Mouse (Mus musculus): Measurements from ENCODE around the gene Map4k2.

Map4k2 gene

DNA sequence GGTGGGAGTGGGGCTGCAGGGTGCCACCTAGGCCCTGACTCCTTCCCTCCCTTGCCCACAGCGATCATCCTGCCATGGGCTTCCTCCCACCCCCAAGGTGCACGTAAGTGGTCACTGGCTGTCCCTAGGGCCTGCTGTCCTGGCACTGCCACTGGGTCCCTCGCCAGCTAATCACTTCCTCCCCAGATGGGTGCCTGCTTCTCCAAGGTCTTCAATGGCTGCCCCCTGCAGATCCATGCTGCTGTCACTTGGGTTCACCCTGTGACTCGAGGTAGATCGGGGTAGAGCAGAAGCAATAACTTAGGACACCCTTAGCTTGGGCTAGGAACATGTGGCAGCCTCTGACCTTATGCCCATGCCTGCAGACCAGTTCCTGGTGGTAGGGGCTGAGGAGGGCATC, 5.1 kb downstream of the Map4k2 start:
- no peak for DNase-seq (ENCODE audit: low read depth, low spot score)

DNA sequence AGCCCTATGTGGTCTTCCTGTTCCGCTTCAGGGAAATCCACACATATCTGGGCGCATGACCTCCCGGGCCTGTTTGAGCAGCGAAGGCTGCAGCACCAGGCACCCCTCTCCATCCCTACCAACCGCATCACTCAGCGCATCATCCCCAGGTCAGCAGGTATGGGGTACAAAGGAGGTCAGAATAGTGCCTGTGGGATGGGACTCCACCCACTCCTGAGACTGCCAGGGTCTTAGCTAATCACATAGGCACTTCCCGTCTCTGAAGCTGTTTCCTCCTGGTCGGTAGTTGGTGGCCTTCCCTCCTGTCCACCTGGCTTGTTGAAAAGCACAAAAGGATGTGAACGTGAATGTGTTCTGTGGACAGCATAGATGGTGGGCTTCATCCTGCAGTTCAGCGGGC, 5.7 kb downstream of the Map4k2 start:
- DNase-seq (ENCODE audit: low read depth, low spot score): no peak

DNA sequence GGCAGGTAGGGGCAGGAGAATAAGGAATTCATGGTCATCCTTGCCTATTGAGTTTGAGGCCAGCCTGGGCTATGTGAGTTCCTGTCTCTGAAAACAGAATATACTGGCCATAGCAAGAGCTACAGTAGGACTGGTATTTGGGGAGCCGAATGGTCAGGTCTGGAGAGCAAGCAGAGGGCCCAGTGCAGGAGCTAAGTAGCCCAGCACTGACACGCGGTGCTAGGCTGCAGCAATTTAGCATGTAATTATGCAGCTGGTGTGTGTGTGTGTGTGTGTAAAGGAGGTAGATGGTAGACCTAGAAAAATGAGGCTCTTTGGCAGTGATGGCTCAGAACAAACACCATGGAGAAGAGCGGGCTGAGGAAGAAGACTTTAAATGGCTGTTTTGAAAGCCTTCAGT, 6.7 kb downstream of the Map4k2 start:
- no peak for DNase-seq (ENCODE audit: low read depth, low spot score)

DNA sequence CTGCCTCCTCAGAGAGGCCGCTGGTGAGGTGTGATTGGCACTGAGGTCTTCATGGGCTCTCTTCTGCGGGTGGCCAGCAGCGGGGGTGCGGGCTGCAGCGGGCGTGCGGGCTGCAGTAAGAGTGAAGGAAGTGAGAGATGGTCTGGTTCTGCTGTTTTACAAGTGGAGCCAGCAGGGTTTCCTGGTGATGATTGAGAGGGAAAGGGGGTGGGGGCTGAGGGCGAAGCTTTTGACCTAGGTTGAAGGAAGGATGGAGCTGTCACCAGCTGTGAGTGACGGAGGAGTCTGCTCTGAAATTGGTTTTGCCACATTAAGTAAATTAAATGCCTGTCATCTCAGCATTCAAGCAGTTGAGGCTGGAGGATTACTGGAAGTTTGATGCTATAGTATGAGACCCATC, 7.8 kb downstream of the Map4k2 start:
- no peak for DNase-seq (ENCODE audit: low read depth, low spot score)

DNA sequence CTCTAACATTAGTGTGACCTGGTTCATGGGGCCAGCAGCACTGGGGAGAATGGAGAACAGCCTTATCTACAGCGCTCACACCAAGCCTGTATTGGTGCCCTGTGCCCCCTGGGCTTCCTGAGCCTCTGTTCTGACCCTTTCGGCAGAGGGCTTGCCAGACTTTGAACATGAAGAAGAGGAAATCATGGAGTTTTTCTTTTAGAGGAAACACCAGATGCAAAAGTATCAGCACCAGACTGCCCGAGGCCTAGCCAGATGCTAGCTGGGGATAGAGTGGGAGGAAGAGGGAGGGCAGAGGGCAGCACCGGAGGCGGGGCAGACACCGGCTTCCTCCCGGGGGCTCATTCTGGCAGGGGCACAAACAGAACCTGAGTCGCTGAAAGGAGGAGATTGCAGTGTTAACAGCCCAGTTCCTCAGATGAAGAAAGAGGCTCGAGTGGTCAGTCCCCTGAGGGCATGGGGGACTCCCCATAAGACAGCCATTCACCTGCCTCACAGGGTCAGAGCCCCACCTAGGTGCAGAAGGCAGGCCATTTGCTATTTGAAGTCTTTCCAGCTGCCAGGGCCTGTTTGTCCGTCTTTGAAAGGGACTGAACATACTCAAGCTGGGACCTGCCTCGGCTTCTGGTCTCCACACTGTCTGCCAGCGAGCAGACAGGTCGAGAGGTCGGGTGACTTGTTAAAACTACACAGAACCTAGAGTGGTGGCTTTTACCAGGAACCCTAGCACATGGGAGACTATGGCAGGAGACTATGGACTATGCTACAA, 8.5 kb downstream of the Map4k2 start:
- DNase-seq (ENCODE audit: low read depth, low spot score): no peak

DNA sequence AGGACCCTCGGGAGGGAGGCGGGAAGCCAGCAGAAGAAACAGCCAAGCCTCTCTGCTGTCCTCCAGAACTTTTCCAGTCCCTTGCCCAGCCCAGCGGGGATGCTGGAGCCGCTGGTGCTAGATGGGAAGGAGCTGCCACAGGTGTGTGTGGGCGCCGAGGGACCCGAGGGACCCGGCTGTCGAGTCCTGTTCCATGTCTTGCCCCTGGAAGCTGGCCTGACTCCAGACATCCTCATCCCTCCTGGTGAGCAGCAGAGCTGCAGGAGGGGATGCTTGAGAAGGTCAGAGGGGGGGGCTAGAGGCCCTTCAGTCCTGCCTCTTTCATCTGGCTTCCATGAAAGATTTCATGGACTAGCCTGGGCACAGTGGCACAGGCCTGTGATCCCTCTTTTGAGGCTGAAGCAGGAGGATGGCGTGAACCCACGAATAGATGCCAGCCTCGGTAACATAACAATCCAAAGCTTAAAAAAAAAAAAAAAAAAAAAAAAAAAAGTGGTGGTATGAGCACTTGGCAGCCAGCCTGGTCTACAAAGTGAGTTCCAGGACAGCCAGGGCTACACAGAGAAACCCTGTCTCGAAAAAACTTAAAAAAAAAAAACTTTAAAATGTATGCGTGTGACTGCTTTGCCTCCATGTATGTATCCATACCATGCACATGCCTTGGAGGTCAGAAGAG, 10.6 kb downstream of the Map4k2 start:
- no peak for DNase-seq (ENCODE audit: low read depth, low spot score)

DNA sequence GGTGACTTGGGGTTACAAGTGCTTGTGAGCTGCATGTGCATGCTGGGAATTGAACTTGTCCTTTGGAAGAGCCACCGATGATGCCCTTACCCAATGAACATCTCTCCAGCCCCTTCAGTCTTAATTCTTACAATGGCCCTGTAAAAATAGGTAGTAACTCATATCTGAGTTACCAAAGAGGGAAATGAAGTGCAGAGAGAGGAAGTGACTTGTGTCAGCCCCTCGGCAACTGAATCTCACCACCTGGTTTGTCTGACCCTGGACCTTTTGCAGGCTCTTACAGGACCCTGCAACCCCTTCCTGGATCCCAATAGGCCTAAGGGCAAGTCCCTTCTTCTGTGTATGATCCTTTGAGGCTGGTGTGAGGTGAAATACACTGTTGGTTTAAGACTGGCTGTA, 11.2 kb downstream of the Map4k2 start:
- DNase-seq (ENCODE audit: low read depth, low spot score): no peak

DNA sequence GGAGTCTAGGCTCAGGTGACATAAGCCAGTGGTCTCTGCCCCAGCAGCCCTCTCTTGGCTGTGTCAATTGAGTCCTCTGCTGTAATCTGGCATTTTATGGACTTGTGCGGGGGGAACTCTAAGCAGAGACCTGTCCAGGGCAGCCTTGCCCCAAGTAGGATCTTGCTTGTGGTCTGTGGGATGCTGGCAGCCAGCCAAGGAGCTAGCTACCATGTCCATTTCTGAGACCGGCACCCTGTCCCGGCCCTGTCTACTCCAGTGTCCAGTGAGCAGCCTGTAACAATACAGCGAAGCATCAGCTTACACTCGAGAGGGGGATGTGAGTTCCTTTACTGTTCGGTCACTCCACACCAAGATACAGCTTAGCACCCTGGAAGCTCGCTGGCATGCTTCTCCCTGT, 13.1 kb downstream of the Map4k2 start:
- no peak for DNase-seq (ENCODE audit: low read depth, low spot score)

DNA sequence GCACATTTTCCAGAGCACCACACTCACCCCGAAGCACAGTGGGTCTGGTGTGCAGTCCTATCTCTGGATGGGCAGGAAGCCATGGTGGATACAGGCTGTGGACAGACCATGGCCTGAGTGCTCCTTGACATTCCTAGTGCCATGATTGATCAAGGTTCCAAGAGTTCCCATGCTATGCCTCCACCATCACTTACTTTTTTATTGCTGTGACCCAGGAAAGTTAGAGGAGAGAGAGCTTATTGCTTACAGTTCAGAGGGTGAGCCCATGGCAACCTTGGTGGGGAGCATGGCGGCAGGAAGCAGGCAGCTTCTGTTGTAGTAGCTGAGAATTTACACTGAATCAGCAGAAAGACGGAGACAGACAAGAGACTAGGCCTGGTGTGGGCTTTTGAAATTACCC, 20.4 kb downstream of the Map4k2 start:
- no peak for DNase-seq (ENCODE audit: low read depth, low spot score)

DNA sequence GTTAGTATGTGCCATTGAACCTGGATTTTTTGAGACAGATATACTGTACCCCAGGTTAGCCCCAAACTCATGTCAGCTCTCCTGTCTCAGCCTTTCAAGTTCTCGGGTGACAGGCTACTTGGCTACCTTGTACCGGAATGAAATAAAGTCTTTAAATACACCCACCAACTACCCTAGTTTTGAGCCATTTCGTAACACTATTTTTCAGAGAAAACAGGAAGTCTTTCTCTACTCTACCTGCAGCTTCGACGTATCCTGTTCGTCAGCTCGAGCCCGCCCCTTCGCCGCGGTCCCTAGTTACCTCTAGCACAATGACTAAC, 22.1 kb downstream of the Map4k2 start:
- DNase-seq (ENCODE audit: low read depth, low spot score): no peak

DNA sequence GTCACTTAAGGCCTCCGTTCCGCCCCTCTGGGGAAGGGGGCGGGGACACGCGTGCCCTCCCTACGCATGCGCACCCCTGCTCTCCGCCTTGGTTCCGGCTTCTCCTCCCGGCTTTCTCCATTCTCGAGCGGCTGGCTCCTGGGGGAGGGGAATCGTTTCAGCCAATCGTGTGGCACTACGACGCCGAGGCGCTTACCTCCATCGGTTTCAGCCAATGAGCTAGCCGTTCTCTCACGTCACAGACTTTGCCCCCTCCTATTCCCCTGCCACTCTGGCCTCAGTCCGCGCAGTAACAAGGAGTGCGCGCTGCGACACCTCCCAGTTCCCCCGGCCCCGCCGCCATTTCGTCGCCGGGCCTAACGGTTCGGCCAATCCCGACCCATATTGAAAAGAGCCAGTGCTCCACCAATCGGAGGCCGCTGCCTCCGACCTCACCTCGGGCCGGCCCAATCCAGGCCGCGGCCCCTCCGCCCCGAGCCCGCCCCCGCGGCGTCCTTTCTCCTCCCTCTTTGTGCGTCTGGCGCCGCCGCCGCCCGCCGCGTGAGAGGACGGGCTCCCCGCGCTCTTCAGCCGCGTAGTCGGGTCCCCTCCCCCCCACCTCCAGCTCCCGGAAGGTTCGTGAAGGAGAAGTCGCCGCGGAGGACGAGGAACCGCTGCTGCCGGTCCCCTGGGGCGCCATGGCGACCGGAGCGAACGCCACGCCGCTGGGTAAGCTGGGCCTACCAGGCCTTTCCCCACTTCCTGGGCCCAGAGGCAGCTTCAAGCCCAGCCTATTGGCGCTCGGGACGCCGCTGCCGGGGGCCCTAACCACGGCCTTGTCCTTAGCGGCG, 22.7 kb downstream of the Map4k2 start, which contains the start of gene Sf1:
TSS of gene Sf1 (plus strand) at position 280 of the 830 bp plus-strand sequence.
- peak; percentile 98 for DNase-seq (ENCODE audit: low read depth, low spot score)

DNA sequence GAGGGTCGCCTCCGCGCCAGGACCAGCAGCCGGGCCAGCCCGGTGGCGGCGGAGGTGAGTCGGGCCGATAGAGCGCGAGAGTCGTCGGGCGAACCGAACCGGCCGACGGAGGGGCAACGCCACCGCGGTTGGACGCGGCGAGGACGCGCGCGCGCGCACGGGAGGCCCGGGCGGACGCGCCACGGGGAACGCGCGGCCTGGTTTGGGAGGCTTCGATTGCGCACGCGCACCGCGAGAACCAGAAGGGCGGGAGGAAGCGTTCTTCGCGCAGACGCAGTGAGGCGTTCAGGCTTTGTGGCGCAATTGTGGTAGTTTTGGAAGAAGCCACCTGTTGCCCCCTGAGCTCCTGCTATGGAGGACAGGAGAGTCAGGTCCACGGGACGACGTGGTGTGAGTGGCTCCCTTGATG, 23.4 kb downstream of the Map4k2 start:
- DNase-seq (ENCODE audit: low read depth, low spot score): peak; percentile 79

DNA sequence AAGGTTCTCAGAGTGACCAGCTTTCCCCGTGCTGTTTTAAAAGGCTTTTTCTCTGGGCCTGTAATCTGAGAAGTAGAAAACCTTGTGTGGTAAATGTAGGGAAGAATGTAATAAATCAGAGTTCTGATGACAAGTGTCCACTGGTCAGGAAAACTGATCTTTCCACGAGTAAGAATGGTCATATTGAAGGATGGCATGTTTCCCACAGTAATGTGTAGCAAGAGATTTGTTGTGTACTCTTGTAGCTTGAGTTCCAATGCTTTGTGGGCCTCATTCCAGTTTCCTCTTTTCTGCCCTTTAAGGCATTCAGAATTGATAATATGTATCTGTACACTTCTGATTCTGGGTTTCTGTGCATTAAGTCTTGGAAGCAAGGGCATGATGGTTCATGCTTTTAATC, 23.9 kb downstream of the Map4k2 start:
- DNase-seq (ENCODE audit: low read depth, low spot score): no peak

DNA sequence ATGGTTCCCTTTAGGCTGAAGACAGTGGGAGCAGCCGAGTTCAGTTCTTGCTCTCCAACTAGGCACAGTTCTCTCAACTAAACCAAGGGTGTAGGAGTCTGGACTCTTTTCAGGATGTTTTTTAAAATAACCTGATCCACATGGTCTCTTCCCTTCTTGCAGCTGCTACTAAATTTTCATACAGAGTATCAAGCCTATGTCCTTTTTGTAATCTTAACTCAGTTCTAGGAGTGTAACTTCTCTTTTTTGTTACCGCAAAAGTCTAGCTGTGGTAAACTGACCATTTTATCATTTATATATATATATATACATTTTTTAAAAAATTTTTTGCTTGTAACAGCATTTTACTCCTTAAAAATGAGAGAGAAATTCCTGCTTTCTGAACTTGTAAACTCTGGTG, 29.2 kb downstream of the Map4k2 start:
- no peak for DNase-seq (ENCODE audit: low read depth, low spot score)

DNA sequence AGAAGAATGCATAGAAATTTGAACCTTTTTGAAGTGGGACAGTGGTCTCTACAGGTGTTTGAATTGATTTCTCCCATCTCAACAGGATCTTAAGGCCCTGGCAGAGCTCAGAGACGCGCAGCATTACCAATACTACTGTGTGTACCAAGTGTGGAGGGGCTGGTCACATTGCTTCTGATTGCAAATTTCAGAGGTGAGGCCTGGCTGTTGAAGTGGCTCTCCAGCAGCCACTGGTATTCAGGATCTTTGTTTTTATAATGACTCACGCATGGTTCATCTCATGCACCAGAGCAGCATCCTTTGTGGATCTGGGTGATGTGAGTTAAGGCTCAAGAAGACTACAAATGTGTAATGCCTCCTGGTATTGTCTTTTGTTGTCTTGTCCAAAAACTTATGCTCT, 31.5 kb downstream of the Map4k2 start:
- no peak for DNase-seq (ENCODE audit: low read depth, low spot score)

DNA sequence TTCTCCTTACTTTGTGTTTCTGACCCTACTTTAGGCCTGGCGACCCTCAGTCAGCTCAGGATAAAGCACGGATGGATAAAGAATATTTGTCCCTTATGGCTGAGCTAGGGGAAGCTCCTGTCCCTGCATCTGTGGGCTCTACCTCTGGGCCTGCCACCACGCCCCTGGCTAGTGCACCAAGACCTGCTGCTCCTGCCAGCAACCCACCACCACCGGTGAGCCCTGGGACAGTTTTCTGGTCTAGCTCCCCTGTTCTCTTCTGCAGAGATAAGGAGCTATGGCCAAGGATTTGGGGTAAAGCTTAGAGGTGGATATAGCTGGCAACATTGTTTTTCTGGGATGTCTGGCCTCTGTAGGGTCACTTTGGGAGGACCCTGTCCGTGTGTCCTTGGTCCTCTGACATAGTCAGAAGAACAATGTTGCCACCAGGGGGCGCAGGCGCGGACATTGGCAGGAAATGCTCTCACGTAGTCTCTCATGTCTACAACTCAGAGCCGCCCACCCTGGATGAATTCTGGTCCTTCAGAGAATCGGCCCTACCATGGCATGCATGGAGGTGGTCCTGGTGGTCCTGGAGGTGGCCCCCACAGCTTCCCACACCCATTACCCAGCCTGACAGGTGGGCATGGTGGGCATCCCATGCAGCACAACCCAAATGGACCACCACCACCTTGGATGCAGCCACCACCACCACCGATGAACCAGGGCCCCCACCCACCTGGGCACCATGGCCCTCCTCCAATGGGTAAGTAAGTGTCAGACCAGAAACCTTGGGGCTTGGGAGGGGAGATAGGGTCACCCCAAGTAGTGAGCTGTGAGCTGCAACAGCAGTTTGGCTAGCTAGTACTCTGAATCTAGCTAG, 32.8 kb downstream of the Map4k2 start:
- DNase-seq (ENCODE audit: low read depth, low spot score): peak; percentile 53

DNA sequence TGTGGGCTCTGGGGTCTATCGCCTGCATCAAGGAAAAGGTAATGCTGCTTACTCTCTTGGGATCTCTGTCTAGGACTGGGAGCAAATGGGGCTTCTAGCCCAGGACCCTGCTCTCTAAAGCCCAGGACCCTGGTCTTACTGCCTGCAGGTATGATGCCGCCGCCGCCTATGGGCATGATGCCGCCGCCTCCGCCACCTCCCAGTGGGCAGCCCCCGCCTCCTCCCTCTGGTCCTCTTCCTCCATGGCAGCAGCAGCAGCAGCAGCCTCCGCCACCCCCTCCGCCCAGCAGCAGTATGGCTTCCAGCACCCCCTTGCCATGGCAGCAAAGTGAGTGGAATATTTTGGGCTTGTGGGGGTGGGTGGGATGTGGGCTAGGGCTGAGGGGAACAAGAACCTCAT, 33.6 kb downstream of the Map4k2 start:
- no peak for DNase-seq (ENCODE audit: low read depth, low spot score)

DNA sequence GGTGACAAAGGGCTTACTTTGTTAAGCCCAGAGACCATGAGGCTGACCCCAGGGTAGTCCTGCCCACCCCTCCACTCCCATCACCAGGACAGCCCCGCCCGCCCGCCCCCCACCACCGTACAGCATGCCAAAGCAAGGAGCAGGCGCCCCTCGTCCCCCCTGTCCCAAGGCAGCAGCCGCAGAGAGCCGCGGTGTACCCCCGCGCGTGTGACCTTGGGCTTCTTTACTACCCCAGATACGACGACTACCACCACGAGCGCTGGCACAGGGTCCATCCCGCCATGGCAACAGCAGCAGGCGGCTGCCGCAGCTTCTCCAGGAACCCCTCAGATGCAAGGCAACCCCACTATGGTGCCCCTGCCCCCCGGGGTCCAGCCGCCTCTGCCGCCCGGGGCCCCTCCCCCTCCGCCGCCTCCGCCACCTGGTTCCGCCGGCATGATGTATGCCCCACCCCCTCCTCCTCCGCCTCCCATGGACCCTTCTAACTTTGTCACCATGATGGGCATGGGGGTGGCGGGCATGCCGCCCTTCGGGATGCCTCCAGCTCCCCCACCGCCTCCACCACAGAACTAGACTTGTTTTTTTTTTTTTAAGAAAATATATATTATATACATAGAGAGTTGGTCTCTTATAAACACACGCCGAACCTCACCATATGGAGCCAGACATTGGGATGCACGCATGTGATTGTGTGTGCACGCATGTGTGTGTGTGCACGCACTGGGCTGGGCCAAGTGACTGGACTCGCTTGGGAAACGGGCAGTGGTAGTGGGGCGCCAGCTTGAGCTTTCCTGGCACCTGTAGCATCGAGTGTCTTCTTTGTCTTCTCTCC, 34.7 kb downstream of the Map4k2 start:
- DNase-seq (ENCODE audit: low read depth, low spot score): no peak

DNA sequence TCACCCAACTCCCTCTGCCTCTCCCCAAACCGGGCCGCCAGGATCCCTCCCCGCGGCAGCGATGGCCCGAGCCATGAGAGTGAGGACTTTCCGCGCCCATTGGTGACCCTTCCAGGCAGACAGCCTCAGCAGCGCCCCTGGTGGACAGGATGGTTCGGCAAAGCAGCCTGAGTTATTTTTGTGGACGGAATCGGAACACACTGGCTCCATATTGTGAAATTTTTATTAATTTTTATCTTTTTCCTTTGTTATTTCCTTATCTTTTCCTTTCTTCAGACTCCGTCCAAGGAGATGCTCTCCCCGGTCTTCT, 35.3 kb downstream of the Map4k2 start:
- DNase-seq (ENCODE audit: low read depth, low spot score): no peak

DNA sequence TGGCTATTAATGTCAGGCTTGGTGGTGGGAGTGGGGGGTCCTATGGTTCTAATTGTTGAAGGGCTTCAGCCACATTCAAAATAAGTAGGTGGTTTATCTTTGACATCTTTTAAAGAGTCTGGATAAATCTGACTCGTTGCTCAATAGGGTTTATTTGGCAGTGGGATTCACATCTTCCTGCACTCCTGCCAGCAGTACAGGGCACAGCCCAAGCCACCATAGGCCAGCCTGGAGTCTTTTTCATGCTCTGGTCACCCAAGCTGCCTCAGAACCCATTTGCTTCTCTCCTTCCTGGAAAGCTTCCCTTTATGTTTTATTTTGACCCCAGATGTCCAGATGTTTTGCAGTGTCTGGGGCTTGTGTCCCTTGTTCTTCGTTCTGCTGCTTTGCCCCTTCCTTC, 35.7 kb downstream of the Map4k2 start:
- no peak for DNase-seq (ENCODE audit: low read depth, low spot score)
